Mouse (Mus musculus) megakaryocyte, embryonic 14.5 days (primary cell): ENCODE results near the gene Aurkc. TPM values are rescaled to one million over a fixed set of nuclear protein-coding genes. Genes with fewer than 3 reads are reported as not detected.
"Not testable (repeated sequence)": the region's sequence is repeated elsewhere in the genome, so short reads cannot be mapped to it uniquely, and the experiment has no call there.

Experiments used
- H3K27me3 ChIP-seq: replicated peaks from 2 replicates; pipeline ENCODE3; 2012; ENCODE audit warnings: inconsistent platforms
- H3K36me3 ChIP-seq: replicated peaks from 2 replicates; pipeline ENCODE3; 2012; ENCODE audit warnings: low read length, inconsistent platforms, mixed read lengths
- H3K4me1 ChIP-seq: 2 replicates; pipeline ENCODE4 v1.6.1; 2012; ENCODE audit warnings: inconsistent platforms
- H3K4me3 ChIP-seq: replicated peaks from 2 replicates; pipeline ENCODE3; 2012; ENCODE audit warnings: moderate library complexity, mild to moderate bottlenecking, inconsistent platforms
- H3K9me3 ChIP-seq: 2 replicates; pipeline ENCODE4 v1.6.1; 2012; ENCODE audit warnings: inconsistent platforms
- FLI1 ChIP-seq: IDR thresholded peaks from 2 replicates; pipeline ENCODE4 v1.6.1; 2012; ENCODE audit warnings: low read length, inconsistent platforms, mixed read lengths
- GATA1 ChIP-seq: IDR thresholded peaks from 3 replicates; pipeline ENCODE4 v1.6.1; 2012; ENCODE audit warnings: mixed read lengths, low read length, inconsistent platforms, borderline replicate concordance
- polyA plus RNA-seq: library from polyadenylated mRNA; stranded (reverse); fragments of >175 nt; gene quantifications from 2 replicates; pipeline ENCODE4 v1.2.3, GENCODE M21; 2012; ENCODE audit warnings: low replicate concordance; ENCODE audit not compliant: insufficient read depth

Aurkc gene
- polyA plus RNA-seq: not detected in 2 replicates

DNA sequence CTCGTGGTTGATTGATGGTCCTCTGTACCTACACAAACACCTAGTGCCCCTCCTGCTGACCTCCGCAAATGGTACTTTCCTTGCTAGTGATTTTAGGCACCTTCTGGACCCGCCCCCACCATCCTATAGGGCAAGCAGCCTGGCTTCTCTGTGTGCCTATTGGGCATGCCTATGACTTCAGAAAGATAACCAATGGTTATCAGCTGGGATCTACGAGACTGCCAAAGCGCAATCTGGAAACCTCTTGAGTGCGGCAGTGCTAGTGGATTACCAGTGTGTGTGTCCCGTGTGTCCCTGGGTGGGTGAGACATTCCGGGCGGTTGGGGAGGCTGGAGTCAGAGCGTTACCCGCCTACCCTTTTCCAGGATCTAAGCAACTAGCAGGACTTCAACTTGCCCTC lies at the start of gene Aurkc:
Aurkc (plus strand) TSS at position 50 of the 400 bp plus-strand sequence.
- H3K27me3 ChIP-seq, H3K9me3 ChIP-seq, H3K4me3 ChIP-seq, H3K36me3 ChIP-seq, H3K4me1 ChIP-seq: not testable (repeated sequence)

DNA sequence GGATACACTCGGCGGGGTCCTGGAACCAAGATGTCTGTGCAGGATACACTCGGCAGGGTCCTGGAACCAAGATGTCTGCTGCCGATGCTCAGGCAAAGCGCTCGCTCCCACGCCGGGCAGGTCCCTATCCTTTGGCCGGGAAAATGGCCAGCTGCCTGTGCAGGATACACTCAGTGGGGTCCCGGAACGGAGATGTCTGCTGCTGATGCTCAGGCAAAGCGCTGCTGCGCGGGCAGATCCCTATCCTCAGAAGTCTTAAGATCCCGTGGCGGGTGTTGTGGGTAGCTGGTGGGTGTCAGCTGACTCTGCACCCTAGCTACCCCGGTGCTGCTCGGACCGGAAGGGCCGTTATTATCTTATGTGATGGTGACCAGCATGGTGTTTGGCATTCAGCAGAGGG lies 47.0 kb upstream of the Aurkc start:
- H3K4me1 ChIP-seq, H3K36me3 ChIP-seq, H3K27me3 ChIP-seq, H3K4me3 ChIP-seq: not testable (repeated sequence)
- peaks cover 12% of the 10 kb centered on the region; the same call in 1 of the 2 replicates for H3K9me3 ChIP-seq

DNA sequence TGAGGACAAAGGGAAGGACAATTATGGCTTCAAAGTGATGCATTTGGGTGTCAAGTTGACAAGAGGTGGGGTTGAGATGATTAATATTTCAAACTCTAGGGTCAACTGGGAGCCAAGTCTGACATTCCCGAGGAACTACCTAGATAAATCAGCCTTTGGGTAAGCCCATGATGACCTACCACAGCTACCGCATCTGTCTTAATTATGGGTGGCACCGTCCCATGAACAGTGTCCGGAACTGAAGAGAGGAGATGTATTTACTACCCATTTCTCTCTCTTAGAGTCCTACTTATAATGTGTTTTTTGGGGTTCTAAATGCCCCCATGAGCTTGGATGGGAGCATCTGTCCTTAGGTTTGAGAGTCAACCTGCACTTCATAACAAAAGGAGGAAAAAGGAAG lies 38.5 kb upstream of the Aurkc start:
- Histone ChIP-seq H3K36me3 (no peaks in the 10 kb centered on the region), H3K4me1 (no peaks in the 10 kb centered on the region)
- TF ChIP-seq FLI1: no peak
- no peak for TF ChIP-seq GATA1

DNA sequence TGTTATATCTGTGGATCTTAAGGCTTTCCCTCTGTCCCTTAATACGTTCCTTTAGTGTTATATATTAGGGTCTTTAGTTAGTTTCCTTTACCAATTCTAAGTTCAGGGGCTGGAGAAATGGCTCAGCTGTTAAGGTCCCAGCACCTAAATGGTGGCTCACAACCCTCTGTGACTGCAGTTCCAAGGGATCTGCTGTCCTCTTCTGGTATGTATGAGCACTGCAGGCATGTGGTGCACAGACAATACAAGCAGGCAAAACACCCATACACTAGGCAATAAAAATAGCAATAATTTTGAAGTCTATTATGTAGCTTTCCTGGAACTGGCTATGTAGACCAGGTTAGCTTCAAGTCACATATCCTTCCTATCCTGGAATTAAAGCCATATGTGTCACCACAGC lies 36.5 kb upstream of the Aurkc start:
- no peaks in the 10 kb centered on the region for H3K27me3 ChIP-seq
- H3K4me1 ChIP-seq: no peaks in the 10 kb centered on the region
- TF ChIP-seq FLI1 (no peak), GATA1 (no peak)
- H3K36me3 ChIP-seq: no peaks in the 10 kb centered on the region
- H3K9me3 ChIP-seq: peaks cover 22% of the 10 kb centered on the region
- H3K4me3 ChIP-seq: no peak overlapping the region

More for the DNA sequence above, 38.5 kb upstream of the Aurkc start:
- Histone ChIP-seq H3K27me3 (no peaks in the 10 kb centered on the region), H3K4me3 (no peak overlapping the region), H3K9me3 (peaks cover 13% of the 10 kb centered on the region)

DNA sequence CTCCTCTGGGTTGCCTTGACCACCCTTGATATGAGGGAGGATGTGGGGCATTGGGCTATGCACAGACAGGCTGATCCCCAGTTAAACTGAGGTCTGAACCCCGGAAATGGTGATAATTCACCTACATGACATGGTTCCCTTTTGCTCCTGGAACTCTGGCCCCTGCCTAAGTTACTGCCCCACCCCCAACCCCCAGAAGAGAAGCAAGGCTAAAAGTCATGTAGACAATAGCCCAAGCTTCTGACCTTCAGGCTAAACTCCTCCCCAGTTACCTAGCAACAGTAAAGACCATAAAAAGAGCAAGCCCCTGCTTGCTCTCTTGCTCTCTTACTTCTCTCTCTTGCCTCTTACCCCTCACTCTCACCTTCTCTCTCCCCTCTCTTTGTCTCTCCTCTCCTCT lies 21.5 kb upstream of the Aurkc start:
- H3K9me3 ChIP-seq: peaks cover 25% of the 10 kb centered on the region
- no peaks in the 10 kb centered on the region for H3K36me3 ChIP-seq
- no peaks in the 10 kb centered on the region for H3K4me1 ChIP-seq
- H3K4me3 ChIP-seq: no peak overlapping the region
- TF ChIP-seq FLI1 (no peak), GATA1 (no peak)
- no peaks in the 10 kb centered on the region for H3K27me3 ChIP-seq

DNA sequence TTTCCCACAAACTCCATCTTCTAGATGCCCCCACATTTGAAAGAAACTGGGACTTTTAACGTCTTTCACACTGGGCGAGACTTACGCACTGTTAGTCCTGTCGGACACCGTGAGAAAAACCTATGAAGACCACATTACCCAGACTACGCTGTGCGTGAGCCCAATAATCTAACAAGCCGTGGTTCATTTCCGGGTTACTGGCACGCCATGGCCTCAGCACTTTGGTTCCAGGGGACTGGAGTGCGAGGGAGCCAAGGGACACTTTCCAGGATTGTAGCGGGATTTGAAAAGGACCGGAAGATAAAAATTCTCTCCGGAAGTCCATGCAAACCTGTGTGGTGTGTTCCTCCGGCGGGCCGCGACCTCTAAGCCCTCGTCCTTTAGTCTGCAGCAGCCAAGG lies 18.2 kb upstream of the Aurkc start:
- no peaks in the 10 kb centered on the region for H3K27me3 ChIP-seq
- H3K36me3 ChIP-seq: no peaks in the 10 kb centered on the region
- TF ChIP-seq GATA1: no peak
- no peak for TF ChIP-seq FLI1
- H3K4me1 ChIP-seq: no peaks in the 10 kb centered on the region
- no peak overlapping the region for H3K4me3 ChIP-seq
- peaks cover 32% of the 10 kb centered on the region for H3K9me3 ChIP-seq

DNA sequence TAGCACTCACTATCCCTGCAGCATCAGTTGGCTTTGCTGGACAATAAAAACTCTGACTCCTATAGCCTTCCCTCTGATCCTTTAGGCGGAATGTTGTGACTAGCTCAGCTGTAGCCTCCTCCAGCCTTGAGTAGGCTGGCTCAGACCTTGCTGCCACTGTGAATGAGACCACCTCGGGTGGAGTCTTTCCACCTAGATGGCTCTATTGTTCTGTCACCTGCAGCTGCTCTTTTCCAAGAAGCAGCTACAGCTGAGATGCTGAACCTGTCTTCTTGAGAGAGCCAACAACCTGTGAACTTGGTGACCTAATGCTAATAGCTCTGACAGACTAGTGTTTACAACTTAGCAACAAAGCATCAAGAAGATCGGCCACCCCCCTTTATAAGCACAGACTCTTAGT lies 3.8 kb downstream of the Aurkc start:
- H3K27me3 ChIP-seq, H3K9me3 ChIP-seq, H3K4me1 ChIP-seq, H3K4me3 ChIP-seq, H3K36me3 ChIP-seq: not testable (repeated sequence)

DNA sequence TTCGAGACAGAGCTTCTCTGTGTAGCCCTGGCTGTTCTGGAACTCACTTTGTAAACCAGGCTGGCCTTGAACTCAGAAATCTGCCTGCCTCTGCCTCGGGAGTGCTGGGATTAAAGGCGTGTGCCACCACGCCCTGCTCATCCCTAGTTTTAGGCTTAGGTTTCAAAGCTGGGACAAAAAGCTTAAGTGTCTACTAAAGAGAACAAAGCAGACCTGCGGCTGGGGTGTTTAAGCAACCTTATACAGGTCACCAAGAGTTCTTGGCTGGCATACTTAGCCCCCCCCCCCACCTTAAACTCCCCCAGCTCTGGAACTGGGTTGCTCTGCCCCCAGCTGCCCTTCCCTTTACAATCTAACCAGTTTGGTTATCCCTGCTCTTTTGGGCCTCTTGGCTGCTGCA lies 10.3 kb downstream of the Aurkc start:
- not testable (repeated sequence) for H3K4me1 ChIP-seq, H3K4me3 ChIP-seq, H3K27me3 ChIP-seq, H3K9me3 ChIP-seq, H3K36me3 ChIP-seq

DNA sequence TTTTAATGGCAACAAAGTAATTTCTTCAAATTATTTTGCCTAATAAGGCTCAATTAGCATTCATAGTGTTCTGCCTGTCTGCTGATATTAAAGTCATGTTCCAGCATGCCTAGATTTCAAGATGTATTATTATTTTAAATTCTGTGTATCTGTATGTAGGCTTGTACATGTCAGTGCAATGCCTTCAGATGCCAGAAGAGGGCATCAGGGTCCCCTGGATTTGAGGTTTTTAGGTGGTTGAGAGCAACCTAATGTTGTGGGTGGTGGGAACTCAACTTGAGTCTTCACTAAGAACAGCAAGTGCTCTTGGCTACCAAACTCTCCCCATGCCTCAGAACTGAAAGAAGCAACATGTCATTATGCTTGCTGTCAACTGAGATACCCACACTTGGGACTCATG lies 32.3 kb downstream of the Aurkc start:
- no peaks in the 10 kb centered on the region for H3K27me3 ChIP-seq
- H3K36me3 ChIP-seq: no peaks in the 10 kb centered on the region
- TF ChIP-seq GATA1 (no peak), FLI1 (no peak)
- H3K9me3 ChIP-seq: peaks cover 26% of the 10 kb centered on the region; the same call in 1 of the 2 replicates
- H3K4me3 ChIP-seq: no peak overlapping the region
- H3K4me1 ChIP-seq: no peaks in the 10 kb centered on the region

DNA sequence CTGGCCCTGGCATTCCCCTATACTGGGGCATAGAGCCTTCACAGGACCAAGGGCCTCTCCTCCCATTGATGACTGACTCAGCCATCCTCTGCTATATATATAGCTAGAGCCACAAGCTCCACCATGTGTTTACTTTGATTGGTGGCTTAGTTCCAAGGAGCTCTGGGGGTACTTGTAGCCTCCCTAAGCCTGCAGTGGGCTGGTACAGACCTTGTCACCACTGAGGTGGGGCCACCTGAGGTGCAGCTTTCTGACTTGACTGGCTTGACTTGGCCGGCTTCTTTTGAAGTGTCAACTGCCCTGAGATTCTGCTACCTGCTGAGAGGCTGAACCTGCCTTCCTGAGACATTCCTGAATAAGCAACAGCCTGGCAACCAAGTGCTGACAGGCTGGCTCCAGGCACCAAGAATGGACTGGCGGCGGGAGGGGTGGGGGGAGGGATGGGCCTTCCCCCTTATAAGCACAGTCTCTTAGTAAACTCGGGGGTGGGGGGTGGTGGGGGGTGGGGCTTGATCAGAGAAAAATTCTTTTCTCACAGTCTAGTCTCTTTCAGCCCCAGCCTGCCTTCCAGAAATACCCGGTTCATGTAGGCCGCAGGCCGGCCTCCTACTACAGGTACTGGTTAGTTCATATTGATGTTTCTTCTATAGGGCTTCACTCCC lies 54.7 kb downstream of the Aurkc start:
- not testable (repeated sequence) for H3K36me3 ChIP-seq, H3K4me1 ChIP-seq, H3K4me3 ChIP-seq, H3K27me3 ChIP-seq, H3K9me3 ChIP-seq

Other genes starting within 250 kb of the Aurkc start
- 1.5 TPM in 1 of 2 replicates, not detected in the other for gene Zfp954, start 126.2 kb downstream of the Aurkc start, polyA plus RNA-seq
- gene Zfp773, start 141.5 kb downstream of the Aurkc start, polyA plus RNA-seq: not detected in 2 replicates
- gene Zfp418, start 176.0 kb downstream of the Aurkc start, polyA plus RNA-seq: 0.09 TPM in 1 of 2 replicates, not detected in the other
- not detected in 2 replicates for gene Zfp772, start 214.7 kb downstream of the Aurkc start, polyA plus RNA-seq